Mouse (Mus musculus): ENCODE data around the gene Tcf12.

- TF ChIP-seq CTCF (IDR thresholded peaks at IDR 0.05; ENCODE audit: low read depth) (no peak), EP300 (IDR thresholded peaks at IDR 0.05; ENCODE audit: low read depth) (no peak)
These were observed 176.8 kb downstream of the Tcf12 start for GRCm38 (mm10) chr9:71934833-71935232.
